Mouse (Mus musculus): ENCODE results near the gene Gm20517.

Gm20517 gene

DNA sequence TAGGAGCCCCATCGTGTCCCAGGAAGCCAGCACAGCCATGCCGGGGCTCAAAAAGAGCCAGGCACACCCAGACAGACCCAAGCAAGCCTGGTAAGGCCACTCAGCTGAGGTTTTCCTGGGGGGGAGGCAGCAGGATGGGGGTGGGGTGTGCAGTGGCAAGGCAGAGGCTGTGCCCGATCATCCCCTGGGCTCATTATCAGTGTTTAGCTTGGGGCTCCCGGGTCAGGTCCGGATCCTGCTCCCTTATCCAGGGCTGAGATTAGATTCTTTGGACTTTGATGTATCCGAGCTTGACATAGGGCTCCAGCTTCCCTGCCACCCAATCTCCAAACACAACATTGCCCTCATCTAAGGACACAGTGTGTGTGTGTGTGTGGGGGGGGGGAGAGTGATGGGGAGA, 100.5 kb downstream of the Gm20517 start:
- no peak for DNase-seq (ENCODE audit: low read depth)

DNA sequence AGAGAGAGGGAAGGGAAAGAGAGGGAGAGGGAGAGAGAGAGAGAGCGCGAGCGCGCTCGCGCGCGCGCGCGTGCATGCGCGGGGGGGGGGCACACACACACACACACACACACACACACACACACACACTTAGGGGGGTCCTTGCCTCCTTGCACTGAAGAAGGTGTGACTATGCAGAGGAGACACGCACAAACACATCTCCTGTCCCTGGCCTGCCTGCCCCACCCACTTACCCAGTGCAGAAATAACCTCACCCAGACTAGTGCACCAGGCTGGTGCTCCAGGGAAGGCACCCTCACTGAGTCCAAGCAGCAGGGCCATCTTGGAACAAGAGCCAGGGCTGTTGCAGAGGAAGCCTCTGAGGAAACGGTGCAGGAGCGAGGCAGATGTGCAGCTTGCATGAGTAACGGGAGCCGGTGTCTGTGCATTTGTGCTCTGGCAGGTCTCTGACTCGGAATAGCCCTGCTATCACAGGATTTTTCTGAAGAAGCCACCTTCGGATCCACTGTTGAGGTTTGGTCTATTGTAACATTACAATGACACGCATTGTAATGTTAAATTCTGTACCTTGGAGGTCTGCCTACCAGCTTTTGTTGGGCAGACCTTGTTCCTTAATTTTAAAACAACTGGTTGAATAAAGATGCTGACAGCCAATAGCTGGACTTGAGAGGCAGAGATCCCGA, 101.6 kb downstream of the Gm20517 start:
- no peak for DNase-seq (ENCODE audit: low read depth)

DNA sequence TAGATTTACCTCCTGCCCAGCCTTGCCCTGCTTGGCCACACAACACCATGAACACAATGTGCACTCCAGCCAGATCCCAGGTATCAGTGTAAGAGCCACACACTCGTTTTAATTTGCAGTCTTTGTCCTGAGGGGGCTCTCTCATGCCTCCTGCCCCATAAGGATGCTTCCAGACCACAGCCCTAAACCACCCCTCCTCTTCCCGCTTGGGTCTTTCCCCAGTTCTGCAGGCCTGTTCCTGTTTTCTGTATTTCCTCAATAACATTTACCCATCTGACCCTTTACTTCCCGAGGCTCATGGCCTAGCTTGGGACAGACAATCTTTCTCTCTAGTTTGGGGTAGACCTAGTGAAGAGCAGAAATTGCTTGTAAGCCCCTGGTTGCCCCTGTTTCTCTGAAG, 103.6 kb downstream of the Gm20517 start:
- DNase-seq (ENCODE audit: low read depth): no peak

DNA sequence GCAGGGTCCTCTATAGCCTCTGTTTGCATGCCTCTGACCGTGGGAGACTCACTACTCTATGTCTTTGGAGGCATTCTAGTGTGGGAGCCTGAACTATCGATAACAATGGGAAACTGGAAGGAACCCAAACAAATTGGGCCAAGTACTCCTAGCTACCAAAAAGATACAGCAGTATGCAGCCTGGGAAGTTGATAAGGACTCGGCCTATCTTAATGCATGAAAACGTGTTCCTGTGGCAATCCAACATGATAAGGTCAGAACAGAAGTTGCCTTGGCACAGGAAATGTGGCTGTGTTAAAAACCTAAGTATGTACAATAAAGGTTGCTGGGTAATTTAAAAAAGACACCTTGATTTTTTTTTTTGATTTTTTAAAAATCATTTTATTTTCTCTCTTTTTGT, 109.8 kb downstream of the Gm20517 start:
- no peak for DNase-seq (ENCODE audit: low read depth)

GRCm38 (mm10) chr17:47726566-47726965, 115.2 kb downstream of the Gm20517 start, which contains the start of gene Pgc:
Pgc (plus strand) TSS chr17:47726842.
- DNase-seq (ENCODE audit: low read depth): no peak

GRCm38 (mm10) chr17:47730633-47731575, 119.5 kb downstream of the Gm20517 start:
- DNase-seq (ENCODE audit: low read depth): no peak

Measured in fibroblast of lung, adult 2 months (primary cell).